Mouse (Mus musculus) kidney, adult 2 months (tissue): ENCODE results near the gene Ptn.

Source experiments
- CTCF ChIP-seq: fragments of 200-500 bp; conservative IDR thresholded peaks from 2 replicates; pipeline ENCODE4 v1.5.1; 2011; ENCODE audit warnings: low read depth, mild to moderate bottlenecking, control low read depth, low read length, moderate library complexity, mixed read lengths; ENCODE audit not compliant: insufficient read depth, insufficient read length
- POLR2A ChIP-seq: fragments of 200-500 bp; IDR thresholded peaks from one replicate; pipeline ENCODE4 v1.6.1; 2011; ENCODE audit warnings: low read depth, low read length, control low read depth

DNA sequence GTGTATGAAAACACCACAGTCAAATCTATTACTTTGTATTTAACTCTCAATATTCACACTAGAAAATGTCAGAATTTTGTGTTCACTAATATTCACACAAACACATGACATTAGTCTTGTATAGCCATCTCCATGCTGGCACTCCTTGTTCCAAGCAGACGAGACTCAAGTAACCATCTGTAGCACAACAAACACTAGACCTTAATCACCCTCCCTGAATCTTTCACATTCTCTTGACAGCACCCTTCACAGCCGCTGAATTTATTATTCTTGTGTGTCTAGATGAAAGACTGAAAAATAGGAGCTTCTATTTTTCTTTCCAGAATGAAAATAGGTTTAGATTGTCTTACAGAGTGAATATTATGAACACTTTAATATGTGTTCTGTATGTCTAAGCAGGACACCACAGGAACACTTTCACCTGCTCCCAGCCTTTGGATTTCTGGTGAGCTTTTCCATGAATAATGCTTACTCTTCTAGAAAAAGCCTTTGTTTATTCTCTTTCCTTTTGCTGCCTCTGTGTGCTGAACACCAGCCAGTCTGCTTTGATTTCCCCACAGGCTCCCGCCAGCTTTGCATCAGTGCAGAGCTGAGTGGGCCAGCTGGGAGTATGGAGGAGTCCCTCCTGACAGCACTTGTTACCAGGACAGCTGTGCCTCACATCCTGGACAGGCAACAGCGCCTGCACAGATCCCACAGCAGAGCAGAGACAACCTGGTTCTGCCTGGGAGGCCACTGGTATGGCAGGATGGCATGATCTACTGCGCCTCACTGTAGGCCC, 87.1 kb downstream of the Ptn start:
- TF ChIP-seq CTCF (no peak), POLR2A (no peak)
